Mouse (Mus musculus): ENCODE measurements around the gene Hist1h1e.
"Not testable (repeated sequence)": the region's sequence is repeated elsewhere in the genome, so short reads cannot be mapped to it uniquely, and the experiment has no call there.

Hist1h1e gene

DNA sequence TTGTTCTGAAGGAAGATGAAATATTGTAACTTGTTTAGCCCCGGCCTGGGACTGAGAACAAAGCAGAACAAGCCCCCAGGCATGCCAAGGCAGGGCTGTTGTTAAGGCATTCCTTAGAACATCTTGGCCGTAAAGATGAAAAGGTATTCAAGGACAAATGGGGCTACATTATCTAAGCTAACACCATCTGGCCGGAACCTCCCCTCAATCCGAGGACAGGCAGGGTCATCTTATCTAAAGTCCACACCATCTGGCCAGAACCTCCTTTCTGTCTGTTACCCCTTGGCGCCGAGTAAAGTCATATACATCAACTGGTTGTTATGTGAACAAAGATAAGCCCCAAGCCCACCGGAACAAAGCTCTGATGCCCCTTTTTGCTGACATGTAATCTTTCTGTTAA lies 30.5 kb downstream of the Hist1h1e start:
- DNase-seq (ENCODE audit: low spot score), result not testable (repeated sequence)

DNA sequence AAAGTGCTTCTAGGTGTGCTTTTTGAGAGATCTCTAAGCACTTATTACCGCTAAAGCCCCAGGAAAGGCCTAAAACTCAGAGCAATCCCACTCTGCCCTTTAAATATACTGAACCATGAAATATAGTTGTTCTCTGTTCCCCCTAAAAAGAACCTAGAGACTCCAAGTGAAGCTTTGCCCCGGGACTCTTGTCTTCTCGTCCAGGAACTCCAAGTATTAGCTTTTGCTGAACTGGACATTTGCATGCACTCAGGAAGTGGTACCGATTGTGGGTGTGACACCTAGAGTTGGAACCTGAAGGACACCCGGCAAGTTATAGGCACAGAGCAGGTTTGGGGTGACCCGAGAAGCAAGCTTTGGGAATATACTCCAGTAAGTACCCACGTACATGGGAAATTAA lies 31.2 kb downstream of the Hist1h1e start:
- no peak for DNase-seq (ENCODE audit: low spot score)

DNA sequence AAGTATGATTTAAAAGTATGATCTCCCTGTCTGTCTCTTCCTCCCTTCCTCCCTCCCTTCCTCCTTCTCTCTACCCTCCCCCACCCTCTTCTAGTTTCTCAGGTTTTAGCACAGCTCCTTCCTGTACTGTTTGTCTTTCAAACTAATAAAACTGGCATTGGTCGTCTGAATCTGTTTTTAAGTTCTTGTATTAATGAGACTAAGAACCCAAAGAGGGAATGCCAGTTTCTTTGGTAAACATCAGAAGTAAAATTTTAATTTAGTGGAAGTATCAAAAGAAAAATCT lies 35.5 kb downstream of the Hist1h1e start:
- DNase-seq (ENCODE audit: low spot score), result no peak

DNA sequence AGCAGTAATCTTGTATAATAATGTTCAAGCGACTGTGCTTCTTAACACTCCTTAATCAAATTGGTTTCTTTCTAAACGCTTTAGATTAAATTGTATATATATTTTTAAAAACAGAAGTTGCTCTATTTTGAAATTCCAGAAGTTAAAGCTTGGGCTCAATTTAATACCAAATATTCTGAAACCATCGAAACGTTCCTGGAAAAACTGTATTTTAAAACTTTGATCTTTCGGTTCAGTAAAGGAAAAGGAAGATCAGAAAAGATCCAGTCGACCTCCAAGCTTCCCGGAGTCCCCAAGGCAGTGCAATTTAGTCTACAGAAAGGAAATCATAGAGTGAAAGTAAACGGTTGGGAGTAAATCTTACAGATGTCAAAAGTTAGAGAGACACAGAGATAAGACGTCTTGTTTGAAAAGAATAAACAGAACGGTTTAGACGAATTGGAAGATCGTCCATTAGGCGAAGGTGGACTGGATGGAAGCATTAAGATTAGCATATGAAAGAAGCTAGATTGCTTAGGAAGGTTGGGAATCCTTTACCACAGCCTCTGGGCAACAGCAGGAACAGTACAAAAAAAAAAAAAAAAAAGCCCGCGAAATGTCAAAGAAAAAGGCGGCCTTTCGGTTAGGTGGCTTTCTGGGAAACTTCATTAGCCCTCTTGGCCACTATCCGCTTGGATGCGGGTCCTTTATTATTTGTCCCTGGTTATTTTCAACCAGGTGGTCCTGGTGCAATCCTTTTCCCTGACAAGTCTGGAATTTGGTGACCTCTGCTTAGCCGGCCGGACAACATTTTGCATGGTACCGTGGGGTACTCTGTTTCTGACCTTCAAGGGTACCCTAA lies 36.0 kb downstream of the Hist1h1e start:
- peak; percentile 45 for DNase-seq (ENCODE audit: low spot score)

DNA sequence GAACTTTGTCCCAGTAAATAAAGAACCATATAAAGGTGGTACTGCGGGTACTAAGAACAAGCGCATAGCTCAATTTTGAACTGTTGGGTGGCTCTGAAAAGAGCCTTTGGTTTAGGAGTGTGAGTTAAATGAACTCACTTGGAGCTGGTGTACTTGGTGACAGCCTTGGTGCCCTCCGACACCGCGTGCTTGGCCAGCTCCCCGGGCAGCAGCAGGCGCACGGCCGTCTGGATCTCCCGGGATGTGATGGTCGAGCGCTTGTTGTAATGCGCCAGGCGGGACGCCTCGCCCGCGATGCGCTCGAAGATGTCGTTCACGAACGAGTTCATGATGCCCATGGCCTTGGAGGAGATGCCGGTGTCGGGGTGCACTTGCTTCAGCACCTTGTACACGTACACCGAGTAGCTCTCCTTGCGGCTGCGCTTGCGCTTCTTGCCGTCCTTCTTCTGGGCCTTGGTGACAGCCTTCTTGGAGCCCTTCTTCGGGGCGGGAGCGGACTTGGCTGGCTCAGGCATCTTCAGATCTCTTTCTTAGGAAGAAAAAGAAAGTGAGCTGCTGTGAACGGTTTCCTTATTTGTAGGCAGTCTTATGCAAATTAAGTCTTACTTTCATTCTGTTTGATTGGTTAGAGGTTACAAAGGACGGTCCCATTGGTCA lies 36.8 kb downstream of the Hist1h1e start:
- peak; percentile 92 for DNase-seq (ENCODE audit: low spot score)

DNA sequence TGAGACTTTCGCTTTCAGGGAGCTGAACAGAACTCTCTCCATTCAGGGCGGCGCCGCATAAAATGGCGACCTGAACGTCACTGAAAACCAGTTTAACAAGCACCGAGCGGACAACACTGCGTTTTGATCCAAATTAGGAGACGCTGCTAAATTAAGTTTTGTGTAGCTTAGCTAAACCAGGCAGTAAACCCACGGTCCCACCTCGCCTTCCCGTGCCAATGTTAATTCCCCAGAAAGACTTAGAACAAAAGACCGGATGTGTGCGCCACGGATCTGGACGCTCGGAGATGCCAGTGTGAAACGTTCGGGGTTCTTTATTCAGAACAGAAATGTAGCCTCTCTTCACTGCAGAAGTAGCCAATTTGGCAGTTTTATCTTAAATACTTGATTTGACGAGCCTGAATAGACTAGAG lies 37.3 kb downstream of the Hist1h1e start:
- DNase-seq (ENCODE audit: low spot score), result peak; percentile 75

DNA sequence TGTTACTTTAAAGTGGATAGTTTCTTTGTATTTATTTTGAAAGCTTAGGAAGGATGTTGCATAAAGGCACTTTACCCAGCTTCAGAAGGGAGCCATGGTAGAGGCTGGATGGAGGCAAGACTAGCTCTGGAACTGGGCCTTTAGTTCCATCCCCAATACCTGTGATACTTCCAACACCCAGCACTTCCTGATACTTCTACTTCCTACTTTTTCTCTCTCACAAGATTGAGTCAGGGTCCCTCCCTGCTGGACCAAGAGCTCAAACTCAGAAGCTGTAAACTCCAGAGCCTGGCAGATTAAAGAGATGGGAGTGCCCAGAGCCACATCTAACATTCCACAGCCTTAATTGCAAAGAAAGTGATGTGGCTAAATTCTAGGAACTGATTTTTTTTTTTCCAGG lies 38.0 kb downstream of the Hist1h1e start:
- DNase-seq (ENCODE audit: low spot score), result peak; percentile 27

DNA sequence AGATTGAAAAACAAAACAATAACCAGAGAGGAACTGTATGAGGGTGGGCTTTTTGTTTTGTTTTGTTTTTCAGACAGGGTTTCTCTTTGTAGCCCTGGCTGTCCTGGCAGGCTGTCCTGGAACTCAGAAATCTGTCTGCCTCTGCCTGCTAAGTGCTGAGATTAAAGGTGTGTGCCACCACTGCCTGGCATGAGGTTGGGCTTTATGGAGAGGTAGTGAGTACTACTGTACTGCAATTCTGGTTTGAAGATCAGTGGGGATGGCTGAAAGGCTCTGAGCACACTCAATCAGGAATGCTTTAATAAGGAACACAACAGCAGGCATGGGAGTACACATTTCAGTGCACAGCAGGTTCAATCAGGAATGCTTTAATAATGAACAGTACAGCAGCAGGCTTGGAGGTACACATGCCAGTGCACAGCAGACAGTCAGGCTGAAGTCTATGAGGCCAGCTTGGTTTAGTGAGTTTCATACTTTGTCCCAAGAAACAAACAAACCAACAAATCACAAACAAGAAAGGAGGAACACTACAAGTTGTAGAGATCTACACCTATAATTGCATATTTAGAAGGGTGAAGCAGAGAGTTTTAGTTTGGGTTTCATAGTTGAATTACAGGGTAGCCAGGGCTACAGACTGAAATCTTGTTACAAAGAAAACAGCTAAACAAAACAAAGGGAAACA lies 38.8 kb downstream of the Hist1h1e start:
- peak; percentile 10 for DNase-seq (ENCODE audit: low spot score)

DNA sequence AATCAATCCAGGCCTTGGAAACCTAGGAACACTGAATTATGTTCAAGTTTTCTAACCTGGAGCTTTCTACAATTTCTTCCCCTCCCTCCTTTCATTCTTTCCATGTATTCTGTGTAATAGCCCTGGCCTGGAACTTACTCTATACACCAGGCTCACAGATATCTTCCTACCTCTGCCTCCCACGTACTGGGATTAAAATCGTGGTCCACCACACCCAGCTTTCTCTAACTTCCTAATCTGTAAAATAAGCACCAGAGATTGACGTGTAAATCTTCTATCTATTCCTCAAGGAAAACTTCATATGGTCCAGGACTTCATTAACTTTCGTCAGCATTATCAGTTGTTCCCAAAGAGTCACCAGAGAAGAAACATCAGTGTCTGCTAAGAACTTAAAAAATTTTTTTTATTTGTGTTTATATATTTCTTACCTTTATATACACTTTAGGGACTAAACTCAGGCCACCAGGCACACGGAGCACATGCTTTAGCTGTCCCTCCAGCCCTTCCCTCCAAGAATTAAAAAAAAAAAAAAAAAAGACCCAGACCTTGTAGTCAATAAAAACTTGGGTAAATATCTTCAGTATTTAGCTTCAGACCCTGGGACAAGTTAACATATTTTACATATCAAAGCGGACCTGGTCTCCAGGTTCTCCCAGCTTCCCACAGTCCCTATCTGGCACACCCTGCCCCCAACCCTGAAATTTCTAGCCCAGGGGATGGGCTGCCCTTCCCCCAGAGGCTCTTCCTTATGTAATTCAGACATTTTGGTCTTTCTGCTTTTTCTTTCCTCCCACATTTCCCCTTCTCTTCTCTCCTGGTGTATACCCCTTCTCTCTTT lies 39.9 kb downstream of the Hist1h1e start:
- peak; percentile 27 for DNase-seq (ENCODE audit: low spot score)

DNA sequence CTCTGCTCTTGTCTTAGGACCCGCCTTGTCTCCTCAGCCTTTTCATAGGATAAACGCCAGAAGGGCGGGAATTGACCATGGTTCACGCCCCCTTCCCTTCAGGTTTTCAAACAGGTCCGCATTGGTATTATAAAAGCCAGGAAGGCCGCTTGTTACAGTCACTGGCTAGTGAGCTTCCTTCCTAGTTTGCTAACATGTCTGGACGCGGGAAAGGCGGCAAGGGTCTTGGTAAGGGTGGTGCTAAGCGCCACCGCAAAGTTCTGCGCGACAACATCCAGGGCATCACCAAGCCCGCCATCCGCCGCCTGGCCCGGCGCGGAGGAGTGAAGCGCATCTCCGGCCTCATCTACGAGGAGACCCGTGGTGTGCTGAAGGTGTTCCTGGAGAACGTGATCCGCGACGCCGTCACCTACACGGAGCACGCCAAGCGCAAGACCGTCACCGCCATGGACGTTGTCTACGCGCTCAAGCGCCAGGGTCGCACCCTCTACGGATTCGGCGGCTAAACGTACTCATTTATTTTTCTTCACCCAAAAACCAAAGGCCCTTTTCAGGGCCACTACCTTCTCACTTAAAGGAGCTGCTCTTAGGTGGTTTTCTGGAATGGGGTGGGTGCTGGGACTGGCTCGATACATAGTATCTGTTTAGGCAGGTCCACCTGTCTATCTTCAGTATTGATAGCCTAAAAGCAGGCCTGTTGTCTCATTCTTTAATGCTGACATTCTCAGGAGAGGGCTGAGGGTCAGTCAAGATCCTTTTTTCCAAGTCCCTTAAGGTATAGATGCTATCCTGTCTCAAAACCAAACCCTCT lies 40.7 kb downstream of the Hist1h1e start, which contains the start of gene Hist1h4d:
TSS of gene Hist1h4d (plus strand) at position 191 of the 811 bp plus-strand sequence.
- DNase-seq (ENCODE audit: low spot score), result peak; percentile 95

DNA sequence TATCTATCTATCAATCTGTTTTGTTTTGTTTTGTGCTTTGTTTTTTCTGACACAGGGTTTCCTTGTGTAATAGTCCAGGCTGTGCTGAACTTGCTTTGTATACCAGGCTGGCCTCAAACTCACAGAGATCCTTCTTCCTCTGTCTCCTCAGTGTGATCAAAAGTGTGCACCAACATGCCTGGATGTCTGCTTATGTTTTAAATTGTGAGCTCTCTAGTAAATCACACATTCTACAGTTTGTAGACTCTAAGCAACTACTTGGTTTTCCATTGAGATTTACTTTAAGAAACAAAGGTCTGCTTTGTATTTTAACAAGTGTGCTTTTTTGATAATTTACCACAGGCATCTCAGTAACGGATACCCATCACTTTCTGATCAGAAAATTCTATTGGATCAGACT lies 44.5 kb downstream of the Hist1h1e start:
- no peak for DNase-seq (ENCODE audit: low spot score)

DNA sequence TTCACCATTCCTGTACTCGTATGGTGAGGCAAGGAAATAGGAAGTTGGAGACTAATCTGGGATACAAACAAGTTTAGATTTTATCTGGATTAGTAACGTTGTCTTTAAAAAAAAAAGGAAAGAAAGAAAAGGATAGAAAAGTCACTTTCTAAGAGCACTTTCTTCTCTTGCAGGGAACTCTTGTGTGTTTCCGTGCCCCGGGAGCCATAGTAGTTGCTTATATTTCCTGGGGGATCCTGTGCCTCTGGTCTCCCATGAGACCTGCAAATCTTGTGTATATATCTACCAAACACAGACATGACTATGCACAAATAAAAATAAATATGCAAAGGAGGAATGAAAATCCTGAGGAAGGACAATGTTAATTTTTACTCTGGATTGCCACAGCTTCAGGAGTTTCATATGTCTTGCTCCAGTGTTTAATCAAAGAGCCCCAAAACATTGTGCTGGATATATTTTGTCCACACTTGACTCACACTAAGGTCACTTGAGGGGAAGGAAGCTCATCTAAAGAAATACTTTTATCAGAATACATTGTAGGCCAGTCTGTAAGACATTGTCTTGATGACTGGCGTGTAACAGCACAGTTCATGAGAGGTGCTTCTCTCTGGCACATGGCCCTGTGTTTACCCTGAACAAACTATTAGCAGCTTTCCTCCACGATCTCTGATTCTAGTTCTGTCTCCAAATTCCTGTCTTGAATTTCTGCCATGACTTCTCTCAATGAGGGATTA lies 45.3 kb downstream of the Hist1h1e start:
- DNase-seq (ENCODE audit: low spot score), result no peak

DNA sequence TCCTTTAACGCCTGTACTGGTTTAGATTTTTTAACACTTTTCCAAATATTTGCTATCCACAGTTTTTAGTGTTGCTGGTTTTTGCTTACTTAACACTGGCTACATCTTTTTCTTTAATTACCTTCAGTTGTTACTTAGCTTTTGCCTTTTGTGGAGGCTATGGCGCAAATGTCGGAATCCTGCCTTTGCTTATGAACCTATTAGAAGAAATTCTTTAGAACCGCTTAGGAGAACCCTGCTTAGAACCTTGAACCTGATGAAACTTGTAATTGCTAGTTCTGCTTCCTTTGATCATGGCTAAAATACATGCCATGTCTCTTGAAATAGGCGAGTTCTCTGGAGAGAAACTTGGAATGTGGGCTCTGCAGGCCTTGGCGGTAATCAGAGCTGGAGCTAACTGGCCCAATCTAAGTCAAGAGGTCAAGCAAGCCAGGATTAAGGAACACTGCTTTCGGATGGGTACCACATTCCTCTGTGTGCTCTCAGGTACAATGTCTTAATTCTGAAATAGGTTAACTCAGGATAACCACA lies 45.9 kb downstream of the Hist1h1e start:
- no peak for DNase-seq (ENCODE audit: low spot score)

DNA sequence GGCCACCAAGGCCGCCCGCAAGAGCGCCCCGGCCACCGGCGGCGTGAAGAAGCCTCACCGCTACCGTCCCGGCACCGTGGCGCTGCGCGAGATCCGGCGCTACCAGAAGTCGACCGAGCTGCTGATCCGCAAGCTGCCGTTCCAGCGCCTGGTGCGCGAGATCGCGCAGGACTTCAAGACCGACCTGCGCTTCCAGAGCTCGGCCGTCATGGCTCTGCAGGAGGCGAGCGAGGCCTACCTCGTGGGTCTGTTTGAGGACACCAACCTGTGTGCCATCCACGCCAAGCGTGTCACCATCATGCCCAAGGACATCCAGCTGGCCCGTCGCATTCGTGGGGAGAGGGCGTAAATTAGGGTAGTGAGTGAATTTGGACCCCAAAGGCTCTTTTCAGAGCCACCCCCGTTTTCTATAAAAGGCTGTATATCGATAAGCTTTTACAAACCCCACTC lies 46.5 kb downstream of the Hist1h1e start:
- DNase-seq (ENCODE audit: low spot score), result not testable (repeated sequence)

DNA sequence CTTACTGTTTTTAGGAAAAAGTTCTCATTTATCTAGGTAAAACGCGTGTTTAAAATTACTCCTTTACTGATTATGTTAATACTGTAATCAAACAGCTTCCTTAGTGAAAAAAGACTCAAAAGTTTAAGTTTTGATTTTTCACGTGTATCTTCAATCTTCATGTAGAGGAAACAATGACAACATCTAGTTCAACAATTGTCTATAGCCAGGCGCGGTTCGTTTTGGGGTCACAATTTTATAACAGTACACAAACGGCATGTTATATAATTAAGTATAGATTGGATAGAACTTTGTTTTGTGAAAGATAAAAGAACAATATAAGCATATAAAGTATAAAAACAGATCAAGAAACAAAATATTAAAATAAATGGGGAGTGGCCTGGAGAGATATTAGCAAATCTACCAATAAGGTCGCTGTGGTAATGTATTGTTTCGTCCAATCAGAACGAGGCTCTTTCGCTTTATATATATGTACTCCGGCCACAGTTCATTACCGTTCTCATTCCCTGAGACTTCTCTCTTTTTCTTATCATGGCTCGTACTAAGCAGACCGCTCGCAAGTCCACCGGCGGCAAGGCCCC lies 47.0 kb downstream of the Hist1h1e start, which contains the start of gene Hist1h3d:
TSS of gene Hist1h3d (plus strand) at position 493 of the 581 bp plus-strand sequence.
- DNase-seq (ENCODE audit: low spot score), result no peak

DNA sequence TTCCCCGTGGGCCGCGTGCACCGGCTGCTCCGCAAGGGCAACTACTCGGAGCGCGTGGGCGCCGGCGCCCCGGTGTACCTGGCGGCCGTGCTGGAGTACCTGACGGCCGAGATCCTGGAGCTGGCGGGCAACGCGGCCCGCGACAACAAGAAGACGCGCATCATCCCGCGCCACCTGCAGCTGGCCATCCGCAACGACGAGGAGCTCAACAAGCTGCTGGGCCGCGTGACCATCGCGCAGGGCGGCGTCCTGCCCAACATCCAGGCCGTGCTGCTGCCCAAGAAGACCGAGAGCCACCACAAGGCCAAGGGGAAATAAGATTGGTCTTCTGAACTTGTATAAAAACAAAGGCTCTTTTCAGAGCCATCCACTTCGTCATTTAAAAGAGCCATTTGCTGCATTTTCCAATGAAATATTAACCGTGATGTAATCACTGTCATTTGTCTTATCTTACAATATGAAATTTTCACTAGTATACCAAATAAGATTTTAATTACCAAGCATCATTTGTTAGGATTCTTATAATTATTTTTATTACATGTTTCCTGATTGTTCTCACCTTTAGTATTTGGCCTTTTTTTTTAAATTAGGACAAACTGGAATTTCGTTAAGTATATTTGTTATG lies 47.7 kb downstream of the Hist1h1e start:
- DNase-seq (ENCODE audit: low spot score), result not testable (repeated sequence)

DNA sequence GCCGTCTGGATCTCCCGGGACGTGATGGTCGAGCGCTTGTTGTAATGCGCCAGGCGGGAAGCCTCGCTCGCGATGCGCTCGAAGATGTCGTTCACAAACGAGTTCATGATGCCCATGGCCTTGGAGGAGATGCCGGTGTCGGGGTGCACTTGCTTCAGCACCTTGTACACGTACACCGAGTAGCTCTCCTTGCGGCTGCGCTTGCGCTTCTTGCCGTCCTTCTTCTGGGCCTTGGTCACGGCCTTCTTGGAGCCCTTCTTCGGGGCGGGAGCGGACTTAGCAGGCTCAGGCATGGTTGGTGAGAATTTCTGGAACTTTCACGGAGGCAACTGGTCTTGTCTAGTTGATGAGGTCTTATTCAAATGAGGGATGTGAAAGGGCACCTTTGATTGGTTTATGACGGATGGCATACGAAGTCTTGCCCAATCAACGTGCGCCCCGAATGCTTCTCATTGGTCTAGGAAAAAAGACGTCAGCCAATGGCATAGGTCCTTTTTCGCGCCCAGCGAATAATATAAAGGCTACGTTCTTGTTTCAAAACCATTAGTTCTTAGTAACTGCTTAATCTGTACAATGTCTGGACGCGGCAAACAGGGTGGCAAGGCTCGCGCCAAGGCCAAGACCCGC lies 48.3 kb downstream of the Hist1h1e start, which contains the start of the genes Hist1h2bf and Hist1h2ad:
TSS of gene Hist1h2bf (minus strand) at position 299 of the 627 bp plus-strand sequence.
TSS of gene Hist1h2ad (plus strand) at position 484 of the 627 bp plus-strand sequence.
- DNase-seq (ENCODE audit: low spot score), result not testable (repeated sequence)

All from MN1 (cell line).